Mouse (Mus musculus): ENCODE data around the gene Cdk1.
A peak's percentile ranks its signal among the peaks of the same experiment; 100 is the strongest.
"Not testable (repeated sequence)": the region's sequence is repeated elsewhere in the genome, so short reads cannot be mapped to it uniquely, and the experiment has no call there.

Gene Cdk1

GRCm38 (mm10) chr10:69352212-69353085 lies at the start of gene Cdk1:
TSS of gene Cdk1 (minus strand) at chr10:69352938.
- DNase-seq, result peak; percentile 94

GRCm38 (mm10) chr10:69399814-69400385 lies 47.2 kb upstream of the Cdk1 start:
- no peak for DNase-seq

- DNase-seq, result no peak
These were observed 46.2 kb upstream of the Cdk1 start, which contains the start of gene Ank3 for GRCm38 (mm10) chr10:69398763-69399590. TSS of gene Ank3 (plus strand) at chr10:69398773.

- DNase-seq, result no peak
These were observed 45.5 kb upstream of the Cdk1 start for GRCm38 (mm10) chr10:69398197-69398762.

- DNase-seq, result no peak
These were observed 36.8 kb upstream of the Cdk1 start for GRCm38 (mm10) chr10:69389511-69389910.

GRCm38 (mm10) chr10:69386767-69387166 lies 34.0 kb upstream of the Cdk1 start:
- DNase-seq, result no peak

GRCm38 (mm10) chr10:69385136-69385535 lies 32.4 kb upstream of the Cdk1 start:
- DNase-seq, result no peak

- DNase-seq, result no peak
These were observed 31.9 kb upstream of the Cdk1 start for GRCm38 (mm10) chr10:69384640-69385039.

- no peak for DNase-seq
These were observed 30.4 kb upstream of the Cdk1 start for GRCm38 (mm10) chr10:69383186-69383585.

- no peak for DNase-seq
These were observed 22.4 kb upstream of the Cdk1 start for GRCm38 (mm10) chr10:69375154-69375553.

GRCm38 (mm10) chr10:69373796-69374550 lies 21.2 kb upstream of the Cdk1 start:
- DNase-seq, result no peak

GRCm38 (mm10) chr10:69372061-69372460 lies 19.3 kb upstream of the Cdk1 start:
- DNase-seq, result no peak

GRCm38 (mm10) chr10:69371441-69371840 lies 18.7 kb upstream of the Cdk1 start:
- DNase-seq, result peak; percentile 10

- DNase-seq, result no peak
These were observed 16.6 kb upstream of the Cdk1 start for GRCm38 (mm10) chr10:69369321-69369720.

- peak; percentile 14 for DNase-seq
These were observed 14.2 kb upstream of the Cdk1 start for GRCm38 (mm10) chr10:69366877-69367387.

GRCm38 (mm10) chr10:69366208-69366607 lies 13.5 kb upstream of the Cdk1 start:
- DNase-seq, result no peak

GRCm38 (mm10) chr10:69359666-69360065 lies 6.9 kb upstream of the Cdk1 start:
- DNase-seq, result no peak

GRCm38 (mm10) chr10:69353086-69353479 lies 345 bp upstream of the Cdk1 start:
- not testable (repeated sequence) for DNase-seq

GRCm38 (mm10) chr10:69351842-69352211 lies 911 bp downstream of the Cdk1 start:
- DNase-seq, result no peak

- DNase-seq, result no peak
These were observed 1.5 kb downstream of the Cdk1 start for GRCm38 (mm10) chr10:69351071-69351841.

- no peak for DNase-seq
These were observed 4.5 kb downstream of the Cdk1 start for GRCm38 (mm10) chr10:69348206-69348605.
